Mouse (Mus musculus): ENCODE data around the gene Dnajb11. TPM values are rescaled to one million over a fixed set of nuclear protein-coding genes. Genes with fewer than 3 reads are reported as not detected.

Gene Dnajb11
- polyA plus RNA-seq, 1 experiment = 59.1 TPM

DNA sequence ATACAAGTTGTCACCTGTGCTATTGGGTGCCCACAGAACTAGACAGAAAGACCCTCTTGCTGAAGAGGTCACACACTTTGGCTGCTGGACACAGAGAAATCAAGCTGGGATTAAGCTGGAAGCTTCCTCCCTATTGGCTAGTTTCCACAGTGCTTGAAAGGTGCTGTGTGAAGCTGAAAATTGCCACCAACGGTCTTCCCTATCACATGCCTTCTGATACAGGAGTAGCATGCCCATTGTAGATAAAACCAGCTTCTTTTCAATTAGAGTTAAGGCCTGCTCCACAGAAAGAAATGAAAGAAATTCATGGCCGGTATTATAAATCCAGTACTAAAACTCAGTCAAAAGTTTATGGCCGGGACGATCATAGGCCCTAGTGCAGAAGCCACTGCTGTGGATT is 4.9 kb upstream of the Dnajb11 start:
- Histone ChIP-seq H3K9me3 (replicated peaks; ENCODE audit: control insufficient read depth, insufficient read depth, low read length, poor library complexity, severe bottlenecking) (no peaks in the 10 kb centered on the region), H3K4me3 (ENCODE audit: low read depth, low read length) (no peak overlapping the region), H3K27ac (ENCODE audit: insufficient read depth, low read length) (no peak overlapping the region), H3K27me3 (ENCODE audit: control insufficient read depth, insufficient read depth, low read length, poor library complexity, severe bottlenecking) (no peaks in the 10 kb centered on the region), H3K9ac (ENCODE audit: low read depth, poor library complexity, severe bottlenecking) (no peak overlapping the region), H3K4me1 (ENCODE audit: control insufficient read depth, insufficient read depth, low read length) (peaks cover 1% of the 10 kb centered on the region), H3K36me3 (ENCODE audit: control insufficient read depth, insufficient read depth, low read length, poor library complexity, severe bottlenecking) (no peaks in the 10 kb centered on the region)
- TF ChIP-seq POLR2A (IDR thresholded peaks at IDR 0.05; ENCODE audit: insufficient read depth, low read length) = no peak
- no peak for TF ChIP-seq EP300 (IDR thresholded peaks at IDR 0.05; ENCODE audit: insufficient read depth, low read depth, low read length)
- TF ChIP-seq CTCF (IDR thresholded peaks at IDR 0.05; ENCODE audit: low read depth, low read length) = no peak

DNA sequence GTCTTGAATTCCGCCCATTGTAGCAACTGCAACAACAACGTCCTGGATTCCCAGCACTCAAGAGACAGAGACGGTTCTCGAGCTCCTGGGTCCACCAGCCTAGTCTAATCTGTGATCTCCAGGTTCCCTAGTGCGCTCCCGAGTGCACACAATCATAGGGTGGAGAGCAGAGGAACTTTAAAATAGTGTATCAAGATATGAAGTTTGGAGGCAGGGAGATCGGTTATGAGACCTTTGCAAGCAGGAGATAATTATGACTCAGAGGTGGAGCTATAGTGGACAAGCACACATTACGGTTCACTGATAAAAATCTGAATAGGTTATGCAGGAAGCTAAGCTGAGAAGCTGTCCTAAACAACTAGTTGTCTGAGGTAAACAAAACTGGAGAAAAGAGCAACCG is 872 bp upstream of the Dnajb11 start:
- Histone ChIP-seq H3K9me3 (replicated peaks; ENCODE audit: control insufficient read depth, insufficient read depth, low read length, poor library complexity, severe bottlenecking) (no peaks in the 10 kb centered on the region), H3K27ac (ENCODE audit: insufficient read depth, low read length) (no peak overlapping the region), H3K36me3 (ENCODE audit: control insufficient read depth, insufficient read depth, low read length, poor library complexity, severe bottlenecking) (peaks cover 2% of the 10 kb centered on the region; the same call in 1 of the 2 replicates), H3K4me1 (ENCODE audit: control insufficient read depth, insufficient read depth, low read length) (peaks cover 1% of the 10 kb centered on the region), H3K27me3 (ENCODE audit: control insufficient read depth, insufficient read depth, low read length, poor library complexity, severe bottlenecking) (no peaks in the 10 kb centered on the region), H3K9ac (ENCODE audit: low read depth, poor library complexity, severe bottlenecking) (peak overlapping the region; percentile 75), H3K4me3 (ENCODE audit: low read depth, low read length) (peak overlapping the region; percentile 75)
- TF ChIP-seq EP300 (IDR thresholded peaks at IDR 0.05; ENCODE audit: insufficient read depth, low read depth, low read length) = no peak
- TF ChIP-seq POLR2A (IDR thresholded peaks at IDR 0.05; ENCODE audit: insufficient read depth, low read length) = no peak
- TF ChIP-seq CTCF (IDR thresholded peaks at IDR 0.05; ENCODE audit: low read depth, low read length) = no peak

- Histone ChIP-seq H3K4me1 (ENCODE audit: control insufficient read depth, insufficient read depth, low read length) (no peaks in the 10 kb centered on the region), H3K9ac (ENCODE audit: low read depth, poor library complexity, severe bottlenecking) (no peak overlapping the region), H3K36me3 (ENCODE audit: control insufficient read depth, insufficient read depth, low read length, poor library complexity, severe bottlenecking) (peaks cover 42% of the 10 kb centered on the region), H3K9me3 (replicated peaks; ENCODE audit: control insufficient read depth, insufficient read depth, low read length, poor library complexity, severe bottlenecking) (no peaks in the 10 kb centered on the region), H3K27ac (ENCODE audit: insufficient read depth, low read length) (no peak overlapping the region), H3K4me3 (ENCODE audit: low read depth, low read length) (no peak overlapping the region), H3K27me3 (ENCODE audit: control insufficient read depth, insufficient read depth, low read length, poor library complexity, severe bottlenecking) (no peaks in the 10 kb centered on the region)
- TF ChIP-seq POLR2A (IDR thresholded peaks at IDR 0.05; ENCODE audit: insufficient read depth, low read length) (no peak), CTCF (IDR thresholded peaks at IDR 0.05; ENCODE audit: low read depth, low read length) (no peak), EP300 (IDR thresholded peaks at IDR 0.05; ENCODE audit: insufficient read depth, low read depth, low read length) (no peak)
Measured at GRCm38 (mm10) chr16:22872397-22872796, 14.8 kb downstream of the Dnajb11 start.

DNA sequence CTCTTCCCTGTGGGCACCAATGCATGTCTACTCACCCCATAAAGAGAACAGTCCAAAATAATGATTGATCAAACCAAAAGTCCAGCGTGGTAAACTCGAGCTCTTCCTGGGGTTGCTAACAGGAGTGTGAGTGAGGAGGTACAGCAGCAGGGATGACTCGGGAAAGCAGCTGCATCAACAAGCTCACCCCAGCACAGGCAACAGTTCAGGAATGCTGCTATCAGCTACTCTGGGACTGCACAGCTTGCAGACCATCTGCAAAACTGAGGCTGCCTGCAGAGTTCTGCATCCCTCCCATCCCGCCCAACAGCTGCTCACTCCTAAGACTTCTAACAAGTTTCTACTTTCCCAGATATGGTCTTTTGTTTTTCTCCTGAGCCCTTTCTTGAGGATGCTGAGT is 15.7 kb downstream of the Dnajb11 start:
- TF ChIP-seq CTCF (IDR thresholded peaks at IDR 0.05; ENCODE audit: low read depth, low read length) = no peak
- TF ChIP-seq POLR2A (IDR thresholded peaks at IDR 0.05; ENCODE audit: insufficient read depth, low read length) = no peak
- TF ChIP-seq EP300 (IDR thresholded peaks at IDR 0.05; ENCODE audit: insufficient read depth, low read depth, low read length) = peak; percentile 49; the same call in 1 of the 2 replicates
- Histone ChIP-seq H3K9ac (ENCODE audit: low read depth, poor library complexity, severe bottlenecking) (no peak overlapping the region), H3K9me3 (replicated peaks; ENCODE audit: control insufficient read depth, insufficient read depth, low read length, poor library complexity, severe bottlenecking) (no peaks in the 10 kb centered on the region), H3K27ac (ENCODE audit: insufficient read depth, low read length) (no peak overlapping the region), H3K4me3 (ENCODE audit: low read depth, low read length) (no peak overlapping the region), H3K4me1 (ENCODE audit: control insufficient read depth, insufficient read depth, low read length) (no peaks in the 10 kb centered on the region), H3K36me3 (ENCODE audit: control insufficient read depth, insufficient read depth, low read length, poor library complexity, severe bottlenecking) (peaks cover 34% of the 10 kb centered on the region), H3K27me3 (ENCODE audit: control insufficient read depth, insufficient read depth, low read length, poor library complexity, severe bottlenecking) (no peaks in the 10 kb centered on the region)

DNA sequence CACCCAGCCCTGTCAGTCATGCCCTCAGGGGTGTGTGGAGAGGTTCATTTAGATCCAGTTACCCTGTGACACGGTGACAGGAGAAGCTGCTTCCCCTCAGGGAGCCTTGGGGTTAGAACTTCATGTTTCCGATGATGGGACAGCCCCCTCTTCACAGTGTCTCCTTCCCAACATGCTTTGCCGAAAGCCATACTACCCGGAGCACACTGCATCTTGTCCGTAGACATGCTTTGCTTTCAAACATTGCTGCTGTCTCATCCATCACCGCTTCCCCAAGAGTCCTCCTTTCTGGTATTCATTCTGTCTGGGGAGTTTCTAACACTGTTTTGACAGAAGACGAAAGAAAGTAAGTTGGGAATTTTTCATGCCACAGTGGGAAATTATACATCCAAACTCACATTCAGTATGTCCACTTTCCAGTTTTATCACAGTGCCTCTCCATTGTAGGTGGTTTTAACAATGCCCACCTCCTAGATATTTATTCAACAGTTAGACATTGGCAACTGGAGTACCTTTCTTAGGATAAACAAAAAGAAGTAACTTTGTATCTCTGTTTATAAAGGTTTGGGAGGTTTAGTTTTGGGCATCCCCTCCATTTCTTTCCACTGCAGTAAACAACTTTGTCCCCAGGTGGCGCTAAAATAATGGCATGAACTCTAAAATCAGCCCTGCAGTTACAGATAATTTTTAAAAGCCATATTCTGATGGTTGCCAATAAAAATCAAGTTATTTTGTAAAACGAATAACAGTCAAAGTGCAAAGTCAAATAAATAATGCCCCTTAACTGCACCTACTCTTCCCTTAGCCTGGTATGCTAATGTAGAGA is 18.8 kb downstream of the Dnajb11 start:
- no peaks in the 10 kb centered on the region for H3K27me3 ChIP-seq (ENCODE audit: control insufficient read depth, insufficient read depth, low read length, poor library complexity, severe bottlenecking)
- TF ChIP-seq CTCF (IDR thresholded peaks at IDR 0.05; ENCODE audit: low read depth, low read length) = no peak
- TF ChIP-seq POLR2A (IDR thresholded peaks at IDR 0.05; ENCODE audit: insufficient read depth, low read length) = no peak
- no peak for TF ChIP-seq EP300 (IDR thresholded peaks at IDR 0.05; ENCODE audit: insufficient read depth, low read depth, low read length)
- H3K36me3 ChIP-seq (ENCODE audit: control insufficient read depth, insufficient read depth, low read length, poor library complexity, severe bottlenecking) = peaks cover 14% of the 10 kb centered on the region
- no peak overlapping the region for H3K27ac ChIP-seq (ENCODE audit: insufficient read depth, low read length)
- H3K4me3 ChIP-seq (ENCODE audit: low read depth, low read length) = no peak overlapping the region
- H3K9me3 ChIP-seq (replicated peaks; ENCODE audit: control insufficient read depth, insufficient read depth, low read length, poor library complexity, severe bottlenecking) = no peaks in the 10 kb centered on the region
- no peaks in the 10 kb centered on the region for H3K4me1 ChIP-seq (ENCODE audit: control insufficient read depth, insufficient read depth, low read length)
- H3K9ac ChIP-seq (ENCODE audit: low read depth, poor library complexity, severe bottlenecking) = no peak overlapping the region
